Mouse (Mus musculus): ENCODE data around the gene Cers6.

DNA sequence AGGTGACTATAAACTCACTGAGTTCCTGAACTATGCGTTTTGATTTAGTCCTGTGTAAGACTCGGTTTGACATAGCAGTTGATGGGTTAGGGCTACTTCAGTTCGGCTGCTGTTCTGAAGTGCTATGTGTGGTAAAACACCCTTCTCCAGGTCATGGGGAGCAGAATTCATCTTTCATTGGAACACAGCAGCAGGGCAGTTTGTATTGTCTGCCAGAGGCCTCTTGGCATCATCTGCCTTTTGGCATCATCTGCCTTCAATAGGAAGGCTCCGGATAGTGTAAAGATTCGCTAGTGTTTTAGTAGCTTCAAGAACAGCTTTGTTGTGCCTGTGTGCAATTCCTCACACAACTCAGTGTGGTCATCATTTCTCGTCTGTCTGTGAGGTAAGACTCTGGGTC, 203.5 kb downstream of the Cers6 start:
- TF ChIP-seq CTCF (IDR thresholded peaks at IDR 0.05; ENCODE audit: borderline replicate concordance, insufficient read depth, low read length) (no peak), POLR2A (IDR thresholded peaks at IDR 0.05; ENCODE audit: low read depth, low read length) (no peak)
